ENCODE assay signal across 7 mouse cellular contexts in genomic region chr7:31017104-31017901, GRCm38 (mm10). TPM values are rescaled to one million over a fixed set of nuclear protein-coding genes. Genes with fewer than 3 reads are reported as not detected.
DNase-seq lines count a peak whose midpoint lies in the region; ATAC-seq and TF ChIP-seq lines count a peak whose summit lies in the region.

No protein-coding gene starts in this region.

- no peak for TF ChIP-seq CTCF in Patski (IDR thresholded peaks at IDR 0.05)

- POLR2A ChIA-PET in Patski (lab: Charles Lee) = no interaction called here

- no peaks in the 10 kb centered on the region for H3K27me3 ChIP-seq in Patski

- in situ Hi-C loops in Patski (cut with MboI; ENCODE audit: low pct_unique_long_range_greater_than_20kb) = no loop called here

- CTCF ChIA-PET in Patski (lab: Charles Lee) = no interaction called here

- ATAC-seq in Patski = peak; percentile 82
- no peak for ATAC-seq in erythroblast, adult 5-6 weeks (replicated peaks; ENCODE audit: low FRiP score, poor library complexity, severe bottlenecking)

- peak; percentile 21 to 37 for DNase-seq in layer of hippocampus, adult 18-20 months (ENCODE audit: low spot score in 2 of 2)
- no peak for DNase-seq in layer of hippocampus, postnatal 10 days (ENCODE audit: low spot score in 2 of 2)
- DNase-seq in Patski (ENCODE audit: low read depth, low spot score) = peak; percentile 89
- DNase-seq in frontal cortex, postnatal 10 days (ENCODE audit: low spot score in 2 of 2) = peak; percentile 35 to 36
- DNase-seq in layer of hippocampus, adult 9-11 months = peak; percentile 36
- DNase-seq in right cerebral cortex, postnatal 36 days (ENCODE audit: low spot score in 2 of 2) = peak; percentile 75 to 88

RNA-seq across cellular contexts. Expression of gene Fxyd5, which starts 25.0 kb away (rescaled TPM):
- total RNA-seq in layer of hippocampus, adult 18-20 months (2021) = 10 to 100 TPM; 16.8 to 21.5 TPM
- 10 to 100 TPM; 35.9 to 36.5 TPM for total RNA-seq in layer of hippocampus, postnatal 10 days (2021)
- polyA plus RNA-seq in Patski (2021) = 2.2 TPM
- total RNA-seq in erythroblast, adult 5-6 weeks (2015; ENCODE audit: low replicate concordance) = 183 and 286 TPM in 2 replicates
- 67.1 and 90.7 TPM in 2 replicates for total RNA-seq in erythroblast, adult 5-6 weeks (2017; ENCODE audit: low replicate concordance)

RNA-seq across cellular contexts. Expression of gene Fxyd7, which starts 34.0 kb away (rescaled TPM):
- 100 to 1,000 TPM in 1 of 2 experiments, 10 to 100 TPM in 1; 87.4 to 103 TPM for total RNA-seq in layer of hippocampus, adult 18-20 months (2021)
- total RNA-seq in layer of hippocampus, postnatal 10 days (2021) = 100 to 1,000 TPM; 376 to 407 TPM
- polyA plus RNA-seq in Patski (2021) = not detected
- total RNA-seq in erythroblast, adult 5-6 weeks (2015; ENCODE audit: low replicate concordance) = not detected in 2 replicates
- total RNA-seq in erythroblast, adult 5-6 weeks (2017; ENCODE audit: low replicate concordance) = not detected in 2 replicates

RNA-seq across cellular contexts. Expression of gene Fxyd1, which starts 39.7 kb away (rescaled TPM):
- 100 to 1,000 TPM; 113 to 114 TPM for total RNA-seq in layer of hippocampus, adult 18-20 months (2021)
- total RNA-seq in layer of hippocampus, postnatal 10 days (2021) = 10 to 100 TPM; 67.2 to 69.2 TPM
- not detected for polyA plus RNA-seq in Patski (2021)
- not detected in 2 replicates for total RNA-seq in erythroblast, adult 5-6 weeks (2015; ENCODE audit: low replicate concordance)
- total RNA-seq in erythroblast, adult 5-6 weeks (2017; ENCODE audit: low replicate concordance) = not detected in 2 replicates

RNA-seq across cellular contexts. Expression of gene Lgi4, which starts 41.8 kb away (rescaled TPM):
- 10 to 100 TPM; 37.9 to 40.4 TPM for total RNA-seq in layer of hippocampus, adult 18-20 months (2021)
- 10 to 100 TPM; 13.2 to 15.5 TPM for total RNA-seq in layer of hippocampus, postnatal 10 days (2021)
- polyA plus RNA-seq in Patski (2021) = 0.01 TPM
- total RNA-seq in erythroblast, adult 5-6 weeks (2015; ENCODE audit: low replicate concordance) = not detected in 2 replicates
- total RNA-seq in erythroblast, adult 5-6 weeks (2017; ENCODE audit: low replicate concordance) = not detected in 2 replicates

RNA-seq across cellular contexts. Expression of gene Fam187b, which starts 43.7 kb away (rescaled TPM):
- under 1 TPM in 1 of 2 experiments, not detected in 1; 0.18 TPM for total RNA-seq in layer of hippocampus, adult 18-20 months (2021)
- under 1 TPM; 0.25 to 0.96 TPM for total RNA-seq in layer of hippocampus, postnatal 10 days (2021)
- 1.0 TPM for polyA plus RNA-seq in Patski (2021)
- total RNA-seq in erythroblast, adult 5-6 weeks (2015; ENCODE audit: low replicate concordance) = not detected in 2 replicates
- not detected in 2 replicates for total RNA-seq in erythroblast, adult 5-6 weeks (2017; ENCODE audit: low replicate concordance)

Comparison
In these comparisons a context has a peak if more than half of its experiments do, and no peak if none do; other contexts are left out.
1. DNase-seq: peak in layer of hippocampus, adult 18-20 months (2 of 2), Patski (single experiment), frontal cortex, postnatal 10 days (2 of 2), layer of hippocampus, adult 9-11 months (single experiment) and right cerebral cortex, postnatal 36 days (2 of 2); none in layer of hippocampus, postnatal 10 days (0 of 2).
2. RNA of gene Fxyd7, which starts 34.0 kb away (total RNA-seq): 376 to 407 TPM in layer of hippocampus, postnatal 10 days and 87.4 to 103 TPM in layer of hippocampus, adult 18-20 months; not detected in erythroblast, adult 5-6 weeks; every median in the first group is over 10 times any median in the second.
3. RNA of gene Fxyd1, which starts 39.7 kb away (total RNA-seq): 113 to 114 TPM in layer of hippocampus, adult 18-20 months and 67.2 to 69.2 TPM in layer of hippocampus, postnatal 10 days; not detected in erythroblast, adult 5-6 weeks; every median in the first group is over 10 times any median in the second.